Mouse (Mus musculus): ENCODE results near the gene Scp2. TPM values are rescaled to one million over a fixed set of nuclear protein-coding genes. Genes with fewer than 3 reads are reported as not detected.

Scp2 gene
- 10 to 100 TPM; 24.8 to 77.9 TPM for polyA plus RNA-seq (2012; fragmentation: generic; extraction: Trizol)

DNA sequence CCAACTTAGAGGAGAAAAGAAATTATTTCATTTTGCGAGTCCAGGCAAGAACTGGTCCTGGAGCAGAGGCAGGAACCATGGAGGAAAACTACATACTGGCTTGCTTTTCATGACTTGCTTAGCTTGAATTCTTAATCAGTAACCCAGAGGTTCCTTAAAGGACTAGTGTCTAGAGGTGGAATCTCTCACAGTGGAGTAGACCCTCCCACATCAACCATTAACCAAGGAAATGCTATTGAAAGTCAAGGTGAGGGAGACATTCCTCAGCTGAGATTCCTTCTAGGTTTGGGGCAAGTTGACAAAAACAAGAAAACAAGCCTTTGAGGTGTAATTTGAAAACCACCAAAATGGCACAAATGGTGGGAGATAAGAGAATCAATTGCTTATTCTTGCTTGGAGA lies at the start of gene Scp2:
Gene Scp2, minus strand, starts transcription at position 119 of the 400 bp plus-strand sequence.

DNA sequence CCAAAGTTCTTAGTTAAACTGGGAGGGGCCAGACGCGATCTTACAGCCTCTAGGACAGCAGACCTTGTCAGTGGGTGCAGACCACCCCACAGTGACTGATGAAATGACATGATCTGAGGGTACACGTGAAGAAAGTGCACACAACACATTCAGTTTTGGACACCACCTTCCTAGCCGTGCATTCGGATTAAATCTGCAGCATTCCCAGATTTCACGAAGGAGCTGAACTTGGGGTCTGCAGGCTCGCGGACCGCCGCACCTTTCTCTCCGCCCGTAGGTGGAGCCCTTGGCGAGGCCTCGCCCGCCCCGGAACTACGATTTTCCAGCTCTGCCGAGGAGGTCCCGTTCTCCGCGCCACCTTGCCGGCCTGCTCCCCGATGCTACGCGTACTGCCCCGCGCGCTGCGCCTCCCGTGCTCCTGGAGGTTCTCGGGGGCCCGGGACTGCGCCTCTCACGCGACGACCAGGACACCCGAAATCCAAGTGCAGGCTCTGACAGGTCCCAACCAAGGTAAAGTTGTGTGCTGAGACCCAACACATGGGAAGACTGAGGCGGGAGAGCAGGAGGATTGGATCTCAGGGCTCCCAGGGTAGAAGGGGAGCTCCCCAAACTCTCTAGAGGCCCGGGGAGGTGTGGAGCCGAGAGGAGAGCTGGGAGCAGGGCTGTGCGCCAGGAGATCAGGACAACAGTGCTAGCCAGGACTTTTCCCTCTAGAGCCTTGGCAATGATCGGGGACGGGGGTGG lies 20.5 kb upstream of the Scp2 start, which contains the start of gene Echdc2:
Gene Echdc2, plus strand, starts transcription at position 286 of the 744 bp plus-strand sequence.

DNA sequence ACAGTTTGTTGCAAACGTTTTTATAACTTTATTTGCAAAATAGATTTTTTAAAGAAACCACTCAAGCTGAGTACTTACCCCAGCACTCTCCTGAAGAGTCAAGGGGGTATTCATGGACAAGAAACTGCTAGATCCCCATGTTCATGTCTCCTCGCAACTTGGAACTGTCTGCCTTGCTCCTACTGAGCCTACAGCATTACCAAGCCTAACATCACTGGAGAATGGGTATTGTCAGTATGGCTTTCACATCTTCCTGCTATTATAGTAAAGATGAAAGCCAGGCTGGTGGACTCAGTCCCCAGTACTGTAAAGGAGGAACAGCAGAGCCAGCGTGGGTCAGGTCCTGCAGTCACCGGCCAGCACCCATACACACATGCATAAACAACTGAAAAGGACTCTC lies 48.5 kb downstream of the Scp2 start, which contains the start of gene Podn:
Gene Podn, minus strand, starts transcription at position 101 of the 400 bp plus-strand sequence.

Other genes with a start within 250 kb of the Scp2 start
- gene Cpt2, start 221.4 kb downstream of the Scp2 start, polyA plus RNA-seq (2012; fragmentation: generic; extraction: Trizol), result 10 to 100 TPM; 15.6 to 40.9 TPM
- gene Slc1a7, start 176.7 kb downstream of the Scp2 start, polyA plus RNA-seq (2012; fragmentation: generic; extraction: Trizol), result not detected
- 1 to 10 TPM in 1 of 2 experiments, under 1 TPM in 1; 0.04 to 1.7 TPM for gene Podn, start 48.6 kb downstream of the Scp2 start, polyA plus RNA-seq (2012; fragmentation: generic; extraction: Trizol)
- 10 to 100 TPM in 1 of 2 experiments, 1 to 10 TPM in 1; 9.9 to 35.6 TPM for gene Echdc2, start 20.4 kb upstream of the Scp2 start, polyA plus RNA-seq (2012; fragmentation: generic; extraction: Trizol)
- not detected for gene Zyg11a, start 73.0 kb upstream of the Scp2 start, polyA plus RNA-seq (2012; fragmentation: generic; extraction: Trizol)
- gene Zyg11b, start 156.1 kb upstream of the Scp2 start, polyA plus RNA-seq (2012; fragmentation: generic; extraction: Trizol), result 1 to 10 TPM in 1 of 2 experiments, under 1 TPM in 1; 0.44 to 4.1 TPM
- gene Coa7, start 183.1 kb upstream of the Scp2 start, polyA plus RNA-seq (2012; fragmentation: generic; extraction: Trizol), result 10 to 100 TPM; 16.3 to 30.0 TPM
- gene Shisal2a, start 238.4 kb upstream of the Scp2 start, polyA plus RNA-seq (2012; fragmentation: generic; extraction: Trizol), result not detected